Mouse (Mus musculus) naive thymus-derived CD4-positive, alpha-beta T cell, adult 2 months (primary cell): ENCODE measurements around the gene Dusp18.
"Not testable (repeated sequence)": the region's sequence is repeated elsewhere in the genome, so short reads cannot be mapped to it uniquely, and the experiment has no call there.

ENCODE experiments used
- DNase-seq: peaks from one replicate; pipeline ENCODE4 v3.0.0-alpha.2; 2011; ENCODE audit warnings: low read depth

Gene Dusp18

DNA sequence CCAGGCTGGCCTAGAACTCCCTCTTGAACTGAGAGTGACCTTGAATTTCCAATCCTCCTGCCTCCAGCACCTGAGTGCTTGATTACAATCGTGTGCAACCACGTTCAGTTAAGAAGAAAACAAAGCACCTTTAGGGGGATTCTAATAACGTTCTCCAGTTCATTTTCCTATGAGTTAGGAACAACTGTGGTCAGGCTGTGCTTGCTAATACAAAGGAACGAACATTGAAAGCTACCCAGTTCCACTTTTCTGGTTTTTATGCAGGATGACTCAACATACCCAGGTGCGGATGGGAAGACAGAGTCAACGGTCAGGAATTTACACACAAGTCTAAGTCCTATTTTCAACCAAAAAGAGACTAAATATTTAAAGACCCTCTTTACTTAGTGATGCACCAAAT, 1.1 kb upstream of the Dusp18 start:
- no peak for DNase-seq

DNA sequence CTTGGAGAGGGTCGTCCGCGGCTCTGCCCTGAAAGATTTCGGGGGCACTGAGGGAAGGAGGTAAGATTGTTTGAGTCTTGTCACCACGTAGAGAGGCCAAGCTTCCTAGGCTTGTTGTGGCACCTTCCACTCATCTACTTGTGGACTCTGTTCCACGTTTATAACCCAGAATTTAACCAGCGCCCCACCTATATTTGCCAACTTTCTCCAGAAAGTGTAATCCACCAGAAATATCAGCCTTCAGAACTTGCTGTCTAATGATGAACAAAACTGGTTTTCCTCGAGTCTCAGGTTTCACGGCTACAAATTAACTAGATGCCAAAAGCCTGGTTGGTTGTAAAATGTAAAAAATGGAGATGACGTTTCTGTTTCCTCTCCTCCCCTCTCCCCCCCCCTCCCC, 418 bp downstream of the Dusp18 start:
- peak; percentile 56 for DNase-seq

DNA sequence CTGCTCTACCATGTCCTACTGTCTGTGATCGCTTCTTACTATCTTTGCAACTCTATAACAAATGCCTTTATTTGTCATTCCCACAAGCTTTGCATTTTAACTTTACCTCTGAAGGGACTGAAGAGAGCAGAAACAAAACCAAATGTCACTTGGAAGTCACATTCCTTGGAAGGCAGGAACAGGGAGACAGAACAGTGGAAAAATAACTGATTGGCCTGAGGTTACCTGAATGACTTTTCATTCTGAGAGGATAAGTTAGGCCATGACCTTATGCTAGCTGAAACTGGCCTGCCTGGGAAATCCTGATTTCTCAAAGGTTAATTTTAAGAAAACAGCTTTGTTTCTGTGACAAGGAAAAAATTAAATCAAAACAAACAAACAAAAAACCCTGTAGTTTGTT, 893 bp downstream of the Dusp18 start:
- no peak for DNase-seq

DNA sequence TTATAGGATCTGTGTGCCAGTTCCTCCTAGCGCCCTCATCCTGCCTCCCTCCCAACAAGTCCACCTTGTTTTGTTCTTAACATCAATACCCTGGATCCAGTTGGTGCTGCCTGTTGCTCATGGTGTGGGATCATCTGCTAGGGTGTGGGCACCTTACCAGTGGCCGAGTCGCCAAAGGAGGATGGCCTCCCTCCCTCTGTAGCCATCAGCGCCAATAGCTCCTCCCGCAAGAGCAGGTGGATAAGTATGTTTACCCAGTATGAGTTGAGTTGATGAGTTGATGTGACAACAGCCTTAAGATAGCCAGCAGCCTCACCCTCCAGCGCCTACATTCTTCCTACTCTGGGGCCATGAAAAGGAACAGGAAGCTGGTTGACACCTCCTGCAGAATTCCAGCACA, 5.3 kb downstream of the Dusp18 start:
- DNase-seq: no peak

DNA sequence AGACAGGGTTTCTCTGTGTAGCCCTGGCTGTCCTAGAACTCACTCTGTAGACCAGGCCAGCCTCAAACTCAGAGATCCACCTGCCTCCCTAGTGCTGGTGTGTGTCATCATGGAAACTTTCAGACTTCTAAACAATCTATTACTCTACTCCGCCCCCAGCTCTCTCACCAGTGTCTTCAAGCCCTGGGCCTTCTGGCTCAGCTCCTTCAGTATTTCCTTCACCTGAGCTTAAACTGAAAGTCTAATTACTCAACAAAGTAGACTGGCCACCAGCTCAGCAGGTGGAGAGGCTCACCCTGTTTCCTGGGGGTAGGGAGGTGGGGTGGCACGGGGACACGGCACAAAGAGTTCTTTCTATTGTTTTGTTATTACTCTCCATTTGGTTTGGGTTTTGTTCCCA, 7.5 kb downstream of the Dusp18 start:
- DNase-seq: no peak

DNA sequence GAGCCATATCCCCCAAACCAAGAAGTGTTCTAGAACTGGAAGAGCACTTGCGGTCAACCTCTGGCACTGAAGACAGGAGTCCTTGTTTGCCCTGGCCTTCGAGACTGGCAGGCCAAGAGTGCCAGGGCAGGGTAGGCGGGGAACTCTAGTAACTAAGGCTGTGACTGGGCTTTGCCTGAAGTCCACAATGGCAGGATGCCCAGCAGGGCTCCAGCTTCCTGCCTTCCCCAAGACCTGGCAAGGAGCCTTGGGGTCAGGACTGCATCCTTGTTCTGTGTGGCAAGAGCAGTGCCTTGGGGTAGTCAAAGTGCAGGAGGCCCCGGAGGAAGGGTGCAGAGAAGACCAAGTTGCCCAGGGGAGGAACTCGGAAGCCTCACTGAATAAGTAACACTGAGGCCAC, 8.0 kb downstream of the Dusp18 start:
- DNase-seq: no peak

DNA sequence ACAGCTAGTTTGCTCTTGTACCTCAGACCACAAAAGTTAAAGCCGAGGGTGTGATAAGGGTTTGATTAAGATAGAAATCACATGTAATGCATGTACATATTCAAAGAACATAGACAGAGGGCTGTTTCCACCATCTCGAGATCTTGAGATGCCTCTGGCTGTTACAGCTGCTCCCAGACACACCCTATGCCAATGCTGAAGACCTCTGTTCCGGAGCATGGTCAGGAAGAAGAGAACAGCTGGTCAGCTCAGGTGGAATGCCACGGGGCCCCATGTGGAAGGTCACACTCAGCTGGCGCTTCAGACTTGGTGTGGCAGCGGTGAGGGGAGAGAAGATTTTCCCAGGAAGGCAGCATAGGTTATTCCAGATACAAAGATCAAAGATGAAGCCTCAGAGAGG, 9.6 kb downstream of the Dusp18 start:
- no peak for DNase-seq

DNA sequence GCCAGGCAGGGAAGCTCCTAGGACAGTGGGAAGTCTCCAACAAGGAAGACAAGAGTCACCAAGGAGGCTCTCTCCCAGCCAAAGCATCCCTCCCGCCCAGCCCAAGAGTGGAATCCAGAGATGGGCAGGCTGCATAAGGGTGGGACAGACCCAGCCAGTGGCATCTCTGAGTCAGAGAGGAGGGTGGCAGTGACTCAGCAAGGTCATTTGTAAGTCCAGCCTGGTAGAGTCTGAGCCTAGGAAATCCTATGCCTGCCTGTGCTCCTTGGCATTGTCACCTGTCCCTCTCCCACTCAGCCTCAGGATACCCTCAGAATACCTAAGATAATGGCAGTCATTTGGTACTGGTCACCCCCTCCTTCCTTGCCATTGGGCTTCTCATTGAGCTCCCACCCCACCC, 10.4 kb downstream of the Dusp18 start:
- no peak for DNase-seq

DNA sequence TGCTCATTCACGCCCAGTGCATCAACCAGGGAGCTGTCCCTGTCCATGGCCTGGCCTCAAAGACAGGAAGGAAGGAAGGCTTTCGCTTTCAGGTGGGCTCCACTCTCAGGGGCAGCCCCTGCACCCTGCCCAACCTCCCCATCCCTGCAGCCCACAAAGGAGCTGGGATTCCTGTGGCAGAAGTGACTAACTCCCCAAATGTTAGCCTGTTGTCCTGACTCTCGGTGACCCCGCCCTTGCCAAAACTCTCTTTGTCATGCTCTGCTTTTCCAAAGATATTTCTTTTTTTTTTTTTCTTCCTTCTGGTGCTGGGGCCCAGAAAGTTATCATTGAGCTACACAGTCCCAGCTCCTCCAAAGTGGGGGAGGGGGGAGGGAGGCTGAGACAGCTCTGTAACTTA, 14.2 kb downstream of the Dusp18 start:
- DNase-seq: no peak

DNA sequence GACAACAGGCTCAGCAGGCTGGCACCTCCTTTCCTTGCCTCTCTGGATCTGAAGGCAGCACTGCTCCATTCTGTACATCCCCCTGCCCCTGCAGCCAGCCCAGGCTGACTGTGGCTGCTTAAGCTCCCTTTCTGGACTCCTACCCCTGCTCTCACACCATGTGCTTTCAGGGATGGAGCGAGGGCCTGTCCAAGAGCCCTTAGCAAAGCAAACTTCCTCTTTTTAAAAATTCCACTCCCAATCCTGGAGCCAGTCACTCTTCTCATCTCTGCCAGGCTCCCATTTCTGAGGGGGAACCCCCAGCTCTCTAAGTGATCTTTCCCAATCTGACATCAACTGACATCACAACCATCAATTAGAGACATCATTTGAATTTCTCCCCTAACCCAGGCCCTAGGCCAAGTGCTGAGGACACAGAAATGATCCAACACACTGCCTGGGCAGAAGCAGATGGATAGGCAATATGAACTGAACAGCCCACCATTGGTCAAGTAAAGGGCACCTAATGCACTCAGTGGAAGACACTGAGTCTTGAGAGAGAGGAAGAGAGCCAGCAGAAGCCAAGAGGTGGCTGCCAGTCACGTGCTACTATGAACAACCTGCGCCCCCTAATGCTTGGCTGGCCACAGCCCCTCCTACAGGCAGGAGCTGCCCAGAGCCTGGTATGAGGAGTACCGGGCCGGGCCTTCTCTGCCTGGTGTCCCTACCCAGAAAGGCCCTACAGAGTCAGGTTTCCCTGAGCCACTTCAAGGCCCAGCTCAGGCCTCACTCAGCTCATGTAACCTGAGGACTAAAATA, 15.7 kb downstream of the Dusp18 start:
- DNase-seq: no peak

DNA sequence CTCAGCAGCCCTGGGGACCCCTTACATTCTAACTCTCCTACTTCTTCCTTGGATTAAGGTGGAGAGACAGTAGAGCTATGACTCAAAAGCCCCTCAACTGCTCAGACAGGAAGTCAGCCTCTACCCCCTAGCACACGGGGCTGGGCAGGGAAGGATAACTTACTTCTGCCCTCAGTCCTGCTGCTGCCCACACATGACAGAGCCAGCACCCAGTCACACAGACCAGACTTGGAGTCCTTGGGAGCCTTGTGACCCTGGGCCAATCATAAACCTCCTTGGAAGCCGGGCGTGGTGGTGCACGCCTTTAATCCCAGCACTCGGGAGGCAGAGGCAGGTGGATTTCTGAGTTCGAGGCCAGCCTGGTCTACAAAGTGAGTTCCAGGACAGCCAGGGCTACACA, 16.4 kb downstream of the Dusp18 start:
- not testable (repeated sequence) for DNase-seq

DNA sequence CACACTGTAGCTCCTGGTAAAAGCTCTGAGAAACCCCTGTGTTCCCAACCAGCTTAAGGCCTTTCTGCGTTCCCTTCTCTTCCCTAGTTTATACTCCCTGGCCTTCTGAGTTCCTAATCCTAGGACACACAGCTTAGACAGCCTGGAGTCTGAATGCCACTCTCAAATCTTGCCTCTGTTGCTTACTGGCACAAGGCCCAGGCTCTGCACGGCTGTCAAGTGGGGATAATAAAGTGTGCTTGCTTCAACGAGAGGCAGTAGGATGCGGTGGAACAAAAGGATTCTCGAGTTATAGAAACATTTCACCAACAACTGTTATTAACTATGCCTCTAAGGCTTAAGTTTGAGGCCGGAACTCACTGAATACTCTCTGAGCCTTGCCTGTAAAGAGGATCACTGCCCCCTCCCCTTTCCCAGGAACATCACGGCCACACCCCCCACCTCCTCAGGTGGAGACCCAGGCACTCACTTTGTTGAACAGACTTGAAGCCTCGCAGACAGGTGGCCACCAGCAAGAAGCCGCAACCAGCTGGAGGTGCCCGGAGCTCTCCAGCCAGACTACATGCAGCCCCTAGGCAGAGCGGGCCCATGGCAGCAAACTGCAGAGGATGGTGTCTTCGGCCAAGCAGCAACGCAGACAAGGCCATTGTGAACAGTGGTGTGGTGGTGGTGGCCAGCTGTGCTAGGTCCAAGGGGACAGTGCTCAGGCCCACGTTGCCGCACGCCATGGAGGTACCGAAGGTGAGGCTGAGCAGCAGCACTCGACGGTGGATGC, 17.2 kb downstream of the Dusp18 start:
- DNase-seq: no peak

DNA sequence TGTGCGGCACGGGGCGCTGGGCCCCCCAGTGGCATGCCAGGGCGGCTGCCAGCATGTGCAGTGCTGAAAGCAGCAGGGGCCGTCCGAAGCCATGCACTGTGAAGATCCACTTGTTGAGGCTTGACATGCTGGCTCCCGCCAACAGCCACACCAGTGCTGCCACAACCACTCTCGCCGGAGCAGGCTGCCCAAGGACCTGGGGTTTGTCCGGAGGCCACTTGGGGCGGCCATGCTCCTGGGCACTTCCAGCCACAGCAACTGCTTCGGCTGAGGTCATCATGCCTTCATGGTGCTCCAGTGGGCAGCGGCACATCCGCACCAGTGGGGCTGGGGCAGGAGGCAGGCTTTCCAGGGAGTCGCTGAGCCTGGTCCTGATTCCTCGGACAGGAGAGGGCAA, 17.8 kb downstream of the Dusp18 start:
- DNase-seq: no peak

DNA sequence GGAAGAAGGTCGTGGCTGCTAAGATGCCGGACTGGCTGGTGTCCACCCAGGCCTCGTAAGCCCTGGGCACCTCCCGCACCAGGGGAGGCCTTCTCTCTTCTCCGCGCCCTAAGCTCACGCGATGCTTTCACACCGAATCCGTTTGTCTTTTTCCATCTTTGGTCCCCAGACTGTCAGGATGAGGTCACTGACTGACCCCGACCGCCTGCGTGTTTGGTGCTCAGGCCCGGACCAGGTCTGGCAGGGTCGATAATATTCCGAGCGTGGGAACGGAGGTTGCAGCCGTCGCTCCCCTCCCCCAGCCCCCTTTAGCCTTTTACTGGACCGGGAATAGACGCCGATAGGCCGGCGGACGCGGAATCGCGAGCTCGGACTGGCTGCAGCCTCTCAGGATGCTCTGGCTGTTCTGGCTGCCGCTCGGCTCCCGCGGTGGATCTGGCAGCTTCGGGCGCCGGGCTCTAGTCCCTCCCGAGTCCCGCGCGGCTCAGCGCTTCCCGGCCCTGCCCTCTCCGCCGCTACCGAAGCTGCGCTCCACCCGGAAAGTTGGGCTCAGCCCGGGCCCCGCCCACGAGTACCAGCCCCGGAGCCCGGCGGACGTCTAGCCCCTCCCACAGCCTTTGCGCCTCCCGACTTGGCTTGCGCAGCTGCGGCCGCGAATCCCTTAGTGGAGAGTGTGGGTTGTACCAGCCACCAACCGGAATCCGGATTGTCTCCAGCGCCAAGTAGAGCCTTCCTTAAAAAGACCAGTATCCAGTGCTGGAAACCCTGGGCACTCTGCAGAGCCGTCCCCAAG, 18.5 kb downstream of the Dusp18 start:
- DNase-seq: peak; percentile 81

DNA sequence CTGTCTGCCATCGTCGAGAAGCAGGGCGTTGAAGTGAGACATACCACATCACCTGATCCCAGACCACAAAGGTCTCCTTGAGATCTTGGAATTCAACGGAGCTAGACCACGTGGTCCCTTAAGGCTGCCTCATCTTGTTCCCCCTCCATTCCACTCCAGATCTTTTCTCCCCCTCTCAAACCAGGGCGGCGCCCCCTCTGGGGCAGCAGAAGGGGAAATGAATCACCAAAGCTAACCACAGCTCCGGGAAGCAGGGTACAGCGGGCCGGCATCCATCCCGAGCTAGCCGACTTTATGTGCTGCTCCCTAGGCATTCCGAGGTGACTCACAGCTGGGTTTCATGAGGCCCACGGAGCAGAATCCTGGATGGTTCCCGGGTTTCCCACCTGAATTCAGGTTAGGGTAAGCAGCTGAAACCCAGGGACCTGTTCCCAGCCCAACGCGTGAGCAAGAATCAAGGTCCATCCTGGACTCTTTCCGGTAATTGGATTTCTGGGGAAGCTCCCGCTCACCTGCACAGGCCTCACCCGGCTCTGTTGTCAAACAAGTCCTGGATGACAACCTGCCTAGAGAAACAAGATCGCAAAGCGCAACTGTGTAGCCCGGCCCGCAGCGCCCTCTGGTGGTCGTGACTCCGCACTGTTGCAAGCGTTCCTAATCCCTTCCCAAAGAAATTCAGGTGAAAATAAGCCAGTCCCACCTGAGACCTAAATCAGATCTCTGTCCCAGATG, 19.2 kb downstream of the Dusp18 start, which contains the start of gene Slc35e4:
Slc35e4 (minus strand) TSS at position 556 of the 732 bp plus-strand sequence.
- DNase-seq: peak; percentile 86

DNA sequence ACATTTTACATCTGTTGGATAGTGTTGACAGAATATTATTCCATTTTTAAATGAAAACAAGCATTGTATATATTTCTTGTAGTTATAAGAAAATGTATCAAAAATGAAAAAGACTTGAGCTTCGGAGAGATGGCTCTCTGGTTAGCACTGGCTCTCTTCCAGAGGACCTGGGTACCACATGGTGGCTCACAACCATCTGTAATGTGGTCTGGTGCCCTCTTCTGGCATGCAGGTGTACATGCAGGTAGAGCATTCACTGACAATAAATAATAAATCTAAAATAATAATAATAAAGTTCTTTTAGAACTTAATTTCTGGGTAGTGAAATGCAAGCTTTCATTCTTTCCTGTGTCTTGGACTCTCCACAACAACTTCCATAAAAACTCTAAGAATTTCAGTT, 23.7 kb downstream of the Dusp18 start:
- DNase-seq: peak; percentile 49

DNA sequence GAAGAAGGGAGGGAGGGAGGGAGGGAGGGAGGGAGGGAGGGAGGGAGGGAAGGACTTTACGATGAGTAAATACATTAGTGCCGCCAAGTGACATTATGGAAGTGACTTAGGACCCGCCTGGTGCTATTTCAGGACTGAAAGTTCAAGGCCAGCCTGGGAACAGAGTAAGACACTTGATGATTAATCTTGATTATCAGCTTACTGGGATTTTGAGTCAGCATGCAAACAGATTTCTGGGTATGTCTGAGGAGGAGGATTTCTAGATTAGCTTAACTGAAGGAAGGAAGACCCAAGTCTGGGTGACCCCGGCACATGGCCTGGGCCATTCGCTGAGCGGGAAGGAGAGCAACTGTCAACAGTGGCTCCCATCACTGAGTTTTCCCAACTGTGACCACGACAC, 25.4 kb downstream of the Dusp18 start:
- no peak for DNase-seq

DNA sequence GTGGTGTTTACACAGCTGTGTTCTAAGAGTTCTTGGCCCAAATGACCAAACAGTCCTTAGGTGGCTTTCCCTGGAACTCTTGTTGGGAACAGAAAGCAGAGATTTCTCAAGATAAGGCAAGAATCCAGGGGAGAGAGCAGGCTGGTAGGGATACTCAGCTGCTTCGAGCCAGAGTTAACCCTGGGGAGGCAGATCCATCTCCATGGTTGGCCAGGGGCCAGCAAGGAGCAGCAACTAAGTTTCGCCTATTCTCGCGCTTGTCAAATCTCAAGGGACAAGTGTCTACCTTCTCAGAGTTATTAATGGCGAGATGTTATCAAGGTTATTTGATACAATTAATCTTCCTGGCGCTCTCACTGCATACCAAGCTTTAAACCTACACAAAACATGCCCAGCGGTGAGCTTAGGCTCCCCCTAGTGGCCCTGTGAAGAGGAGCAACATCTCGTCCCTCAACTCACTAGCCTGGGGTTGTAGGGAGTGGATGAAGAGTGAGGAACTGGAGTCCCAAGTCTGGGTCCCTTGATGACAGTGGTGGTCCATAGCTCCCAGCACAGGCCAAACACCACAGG, 26.3 kb downstream of the Dusp18 start:
- peak; percentile 72 for DNase-seq

DNA sequence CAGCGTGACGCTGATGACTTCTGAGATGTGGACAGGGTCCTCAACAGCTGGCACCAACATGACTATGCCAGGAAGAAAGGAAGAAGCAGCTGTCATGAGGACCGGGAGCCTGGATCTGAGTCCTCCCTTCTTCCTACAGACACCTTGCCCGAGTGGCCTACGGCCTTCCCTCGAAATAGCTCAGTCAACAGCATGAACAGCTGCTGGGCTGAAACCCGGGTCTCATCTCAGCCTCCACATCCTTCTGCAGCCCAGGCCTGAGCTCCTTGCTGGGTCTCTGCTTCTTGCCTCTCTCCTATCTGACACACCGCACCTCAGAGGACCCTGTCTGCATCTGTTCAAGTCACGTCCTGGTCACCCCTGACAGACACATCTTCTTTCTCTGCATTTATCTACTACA, 27.1 kb downstream of the Dusp18 start:
- DNase-seq: no peak

DNA sequence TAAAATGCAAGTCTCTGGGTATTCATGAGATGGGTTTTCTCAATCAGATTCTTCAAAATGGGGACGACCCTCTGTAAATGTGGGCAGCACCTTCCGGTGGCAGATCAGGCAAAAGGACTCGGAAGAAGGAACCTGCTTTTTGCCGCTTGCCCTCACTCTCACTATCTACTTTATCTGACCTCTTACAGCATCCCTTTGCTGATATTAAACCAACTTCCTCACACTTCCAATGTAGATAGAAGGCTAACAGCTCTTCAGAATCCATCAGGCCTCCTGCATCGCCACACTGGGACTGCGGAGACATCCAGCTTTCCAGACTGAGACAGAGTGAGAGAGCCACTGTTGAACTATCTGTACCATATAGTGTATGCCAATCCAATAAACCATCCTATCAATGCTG, 27.7 kb downstream of the Dusp18 start:
- no peak for DNase-seq

DNA sequence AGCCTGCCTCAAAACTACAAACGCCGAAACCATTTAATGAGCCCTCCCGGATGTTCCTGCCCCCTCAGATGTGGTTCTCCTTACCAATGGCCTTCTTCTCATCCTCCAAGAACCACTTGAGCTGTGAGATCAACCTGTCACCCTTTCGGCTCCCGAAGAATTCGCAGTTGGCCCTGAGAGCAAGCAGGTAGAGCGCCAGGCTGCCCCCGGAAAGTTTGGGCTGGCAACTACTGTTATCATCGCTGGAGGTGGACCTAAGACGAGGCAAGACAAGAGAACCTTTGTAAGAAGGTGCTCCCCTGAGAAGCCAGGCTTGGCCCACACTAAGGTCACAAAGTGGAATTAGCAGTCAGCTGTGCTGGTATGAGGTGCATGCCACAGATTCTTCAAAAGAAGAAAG, 30.9 kb downstream of the Dusp18 start:
- DNase-seq: no peak

DNA sequence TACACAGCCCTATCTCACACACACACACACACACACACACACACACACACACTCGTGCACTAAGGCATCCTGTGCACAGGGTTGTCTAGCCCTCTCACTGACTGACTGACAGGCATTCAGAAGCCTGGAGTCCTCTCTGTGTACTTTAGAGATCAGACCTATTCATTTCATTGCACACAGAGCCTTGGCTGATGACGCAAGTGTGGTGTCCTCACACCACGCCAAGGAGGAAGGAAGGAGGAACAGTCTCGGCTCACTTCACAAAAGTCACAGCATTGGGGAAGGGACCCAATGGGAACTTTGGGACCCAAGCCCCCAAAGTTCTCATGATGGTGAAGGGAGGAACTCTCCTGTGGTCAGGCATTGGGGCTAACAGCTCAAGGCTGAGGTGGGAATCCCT, 35.0 kb downstream of the Dusp18 start:
- DNase-seq: no peak
